Mouse (Mus musculus): ENCODE results near the gene Fgfrl1.

- no peak for TF ChIP-seq CTCF (IDR thresholded peaks at IDR 0.05; ENCODE audit: low read depth, low read length)
- no peak for TF ChIP-seq TAL1 (conservative IDR thresholded peaks at IDR 0.05; ENCODE audit: low read depth, low read length)
- no peak for TF ChIP-seq POLR2AphosphoS5 (IDR thresholded peaks at IDR 0.05; ENCODE audit: insufficient replicate concordance, low read depth, low read length)
- TF ChIP-seq GATA1 (IDR thresholded peaks at IDR 0.05; ENCODE audit: borderline replicate concordance, low read length), result no peak
- TF ChIP-seq GATA2 (IDR thresholded peaks at IDR 0.05; ENCODE audit: borderline replicate concordance, low read depth, low read length), result no peak
These were observed 23.8 kb downstream of the Fgfrl1 start for GRCm38 (mm10) chr5:108715974-108716373.
